Mouse (Mus musculus): ENCODE data around the gene Clock.

Clock gene

DNA sequence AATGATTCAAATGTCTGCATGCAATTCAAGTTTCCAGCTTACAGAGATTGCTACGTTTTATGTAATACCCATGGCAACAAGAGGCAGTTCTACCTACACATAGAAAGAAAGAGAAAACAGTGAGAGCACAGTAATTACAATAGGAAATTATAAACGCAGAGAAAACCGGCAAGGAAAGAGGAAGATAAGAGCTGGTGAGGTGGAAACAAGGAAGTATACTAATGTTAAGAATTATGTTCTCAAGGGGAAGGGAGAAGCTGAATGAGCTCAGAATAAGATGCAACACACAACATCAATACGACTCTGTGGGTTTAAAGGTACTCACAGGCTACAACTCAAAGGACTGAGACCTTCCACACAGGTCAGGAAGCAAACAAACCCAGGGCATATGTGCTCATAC lies 29.6 kb downstream of the Clock start:
- DNase-seq: no peak

GRCm38 (mm10) chr5:76250948-76251347 lies 53.6 kb downstream of the Clock start:
- no peak for DNase-seq

DNA sequence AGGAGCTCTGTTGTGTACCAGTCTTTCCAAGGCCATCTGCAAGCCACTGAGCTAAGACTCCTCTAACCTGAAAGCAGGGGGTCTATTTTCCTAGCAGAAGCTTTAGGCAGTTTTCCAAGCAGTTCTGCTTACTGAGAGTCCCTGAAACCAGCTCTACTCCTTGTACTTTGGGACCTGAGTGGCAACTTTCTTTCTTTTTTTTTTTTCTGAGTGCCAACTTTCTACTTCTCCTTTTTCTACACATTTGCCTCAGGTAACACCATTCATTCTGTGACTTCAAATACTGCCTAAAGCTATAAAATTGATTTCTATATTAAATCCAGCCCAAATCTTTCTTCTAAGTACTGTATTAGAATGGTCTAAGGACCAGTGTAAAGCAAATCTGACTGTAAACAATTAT lies 58.1 kb downstream of the Clock start:
- no peak for DNase-seq

DNA sequence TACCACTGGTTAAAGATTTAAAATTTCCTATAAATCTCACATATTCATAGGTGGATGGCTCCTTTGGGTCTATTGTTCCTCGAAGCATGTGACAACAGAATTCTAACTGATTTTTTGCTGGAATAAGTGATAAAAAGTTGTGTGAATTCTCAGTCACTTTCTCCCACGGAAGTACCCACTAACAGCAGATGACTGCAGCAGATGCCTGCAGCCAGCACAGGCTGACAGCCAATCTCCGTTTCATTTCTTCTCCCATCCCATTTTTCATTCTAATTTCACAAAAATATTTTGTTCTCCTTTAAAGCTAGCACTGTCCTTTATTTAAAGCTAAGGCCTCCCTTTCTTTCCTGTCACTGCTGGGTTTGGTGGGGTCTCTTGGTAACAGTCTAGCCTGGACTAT lies 59.2 kb downstream of the Clock start:
- no peak for DNase-seq

DNA sequence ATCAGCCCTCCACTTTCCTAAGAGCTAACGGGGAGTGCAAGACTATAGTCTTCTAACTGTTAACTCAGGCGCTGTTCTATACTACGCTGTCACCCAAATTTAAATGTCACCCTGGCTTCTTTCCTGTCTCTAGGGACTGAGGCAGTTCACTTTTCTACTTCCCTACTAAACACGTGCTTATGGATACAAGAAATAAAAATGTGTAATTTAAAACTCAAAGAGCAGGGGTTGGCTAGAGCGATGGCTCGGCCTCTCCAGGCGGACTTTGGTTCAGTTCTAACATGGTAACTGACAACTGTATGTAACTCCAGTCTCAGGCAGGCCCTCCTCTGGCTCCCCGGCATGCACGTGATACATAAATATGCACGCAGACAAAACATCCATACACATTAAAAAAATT lies 60.2 kb downstream of the Clock start:
- DNase-seq: no peak

- no peak for DNase-seq
Measured at GRCm38 (mm10) chr5:76243929-76244328, 60.7 kb downstream of the Clock start.

DNA sequence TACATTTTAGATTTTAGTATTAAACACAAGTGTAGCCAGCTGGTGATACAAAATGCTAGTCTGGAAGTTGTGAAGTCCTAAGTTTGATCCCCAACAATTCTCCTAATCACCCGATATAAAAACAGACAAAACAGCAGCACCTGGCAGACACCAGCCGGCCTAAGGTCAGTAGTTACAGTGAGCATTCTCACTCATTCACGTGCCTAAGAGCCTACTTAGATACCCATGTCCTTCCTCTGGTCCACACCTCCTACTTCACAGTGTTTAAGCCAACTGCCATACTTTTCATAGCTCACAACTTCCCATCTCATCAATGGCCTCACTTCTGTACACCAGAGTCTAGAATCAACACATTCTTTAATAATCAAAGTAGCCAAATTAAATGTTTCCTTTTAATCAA lies 61.3 kb downstream of the Clock start:
- no peak for DNase-seq

- no peak for DNase-seq
Measured at GRCm38 (mm10) chr5:76231171-76231855, 73.3 kb downstream of the Clock start.

GRCm38 (mm10) chr5:76216691-76217090 lies 87.9 kb downstream of the Clock start:
- DNase-seq: no peak

- DNase-seq: no peak
Measured at GRCm38 (mm10) chr5:76208066-76208465, 96.5 kb downstream of the Clock start.

- DNase-seq: no peak
Measured at GRCm38 (mm10) chr5:76205886-76206285, 98.7 kb downstream of the Clock start.

- DNase-seq: no peak
Measured at GRCm38 (mm10) chr5:76203171-76203570, 101.4 kb downstream of the Clock start.

GRCm38 (mm10) chr5:76199346-76199745 lies 105.2 kb downstream of the Clock start:
- no peak for DNase-seq

DNA sequence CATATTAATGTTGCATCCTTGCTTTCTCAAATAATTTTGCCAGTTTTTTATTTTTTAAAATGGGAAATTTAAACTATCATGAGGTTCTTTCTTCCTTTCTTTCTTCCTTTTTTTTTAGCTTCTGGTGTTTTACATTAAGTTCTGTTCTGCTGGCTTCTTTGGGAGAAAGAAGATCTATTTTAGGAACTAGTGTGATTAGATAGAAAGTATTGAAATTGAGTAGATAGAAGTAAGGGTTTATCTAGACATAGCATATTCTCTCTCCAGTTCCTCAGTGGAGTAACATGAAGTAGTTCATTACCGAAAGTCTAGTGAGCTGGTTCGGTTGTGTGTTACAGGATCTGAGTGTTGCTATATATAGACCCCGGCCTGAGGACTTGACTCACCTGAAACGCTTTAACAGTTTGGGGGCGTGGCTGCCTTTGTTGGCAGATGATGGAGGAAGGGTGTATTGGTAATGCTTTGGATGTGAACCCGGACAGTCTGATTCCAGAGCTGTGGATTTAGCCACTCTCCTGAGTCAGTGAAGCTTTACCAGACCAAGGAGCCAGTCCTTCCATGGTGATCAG lies 110.1 kb downstream of the Clock start:
- no peak for DNase-seq

DNA sequence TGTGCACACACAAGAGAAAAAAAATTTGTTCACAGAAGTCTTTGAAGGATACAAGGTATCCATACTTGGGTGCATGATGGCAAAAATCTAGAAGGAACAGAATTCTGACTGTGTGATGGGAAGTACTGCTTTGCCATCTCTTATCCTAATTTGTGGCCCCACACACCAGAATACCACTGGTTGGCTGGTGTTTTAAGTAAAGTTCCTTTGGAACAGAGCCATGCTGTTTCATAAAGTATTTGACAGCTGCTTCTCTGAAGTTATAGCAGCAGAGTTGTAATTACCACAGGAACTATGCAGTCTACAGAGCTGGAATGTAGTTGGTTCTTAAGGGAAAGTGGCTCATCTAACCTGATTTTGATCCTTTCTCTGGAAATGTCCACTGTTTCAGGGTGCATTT lies 111.5 kb downstream of the Clock start:
- no peak for DNase-seq

GRCm38 (mm10) chr5:76190609-76191008 lies 114.0 kb downstream of the Clock start:
- no peak for DNase-seq

GRCm38 (mm10) chr5:76187885-76188284 lies 116.7 kb downstream of the Clock start:
- no peak for DNase-seq

DNA sequence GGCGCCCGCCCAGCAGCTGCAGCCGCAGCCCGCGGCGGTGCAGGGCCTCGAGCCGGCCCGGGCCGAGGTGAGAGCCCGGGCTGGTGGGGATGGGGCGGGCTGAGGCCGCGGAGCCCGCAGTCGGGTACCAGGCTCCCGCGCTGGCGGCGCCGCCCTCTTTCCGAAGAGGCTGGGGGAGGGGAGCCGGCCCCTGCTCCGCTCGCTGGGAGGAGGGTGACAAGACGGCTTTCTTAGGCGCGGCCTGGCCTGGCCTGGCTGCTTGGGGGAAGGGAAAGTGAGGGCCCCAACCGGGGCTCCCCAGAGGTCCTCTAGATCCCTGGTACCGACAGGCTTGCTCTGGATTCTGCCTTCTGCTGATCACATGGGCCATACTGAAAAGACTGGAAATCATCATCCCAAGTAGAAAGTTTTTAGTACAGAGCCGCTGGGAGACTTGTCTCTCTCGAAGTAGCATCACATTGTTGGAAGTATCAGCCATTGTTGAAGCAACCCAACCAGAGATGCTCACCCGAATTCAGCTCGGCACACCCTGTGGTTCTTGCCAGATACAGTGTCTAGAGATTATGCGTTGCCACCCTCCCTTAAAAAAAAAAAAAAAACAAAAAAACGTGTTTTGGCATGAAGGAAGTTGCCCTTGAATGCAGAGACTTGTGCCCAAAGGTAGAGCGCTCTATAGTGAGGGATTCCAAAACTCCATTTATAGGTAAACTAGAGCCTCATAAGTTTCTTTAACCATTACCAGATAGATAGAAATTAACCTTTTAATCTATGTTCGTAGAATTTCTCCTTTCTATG lies 120.1 kb downstream of the Clock start:
- peak; percentile 72 to 80 for DNase-seq

DNA sequence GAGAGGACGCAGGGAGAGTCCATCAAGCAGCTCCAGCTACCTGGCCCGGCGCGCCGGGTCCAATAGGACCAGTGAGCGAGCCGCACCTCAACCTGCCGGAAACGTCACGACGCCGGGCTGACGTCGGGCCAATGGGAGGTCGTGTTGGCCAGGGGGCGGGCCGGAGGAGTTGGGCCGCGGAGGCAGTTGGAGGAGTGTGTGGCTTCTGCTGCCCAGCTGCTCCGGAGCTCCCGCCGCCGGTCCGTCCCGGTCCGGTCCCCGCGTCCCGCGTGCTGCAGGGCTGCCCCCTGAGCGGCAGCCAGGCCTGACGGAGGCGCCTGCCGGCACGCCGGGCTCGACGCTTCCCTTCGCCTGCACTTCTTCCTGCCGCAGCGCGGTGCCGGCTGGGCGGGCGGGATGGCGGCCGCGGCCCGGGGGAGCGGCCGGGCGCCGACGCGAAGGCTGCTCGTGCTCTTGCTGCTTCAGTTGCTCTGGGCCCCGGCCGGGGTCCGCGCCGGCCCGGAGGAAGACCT lies 120.8 kb downstream of the Clock start, which contains the start of gene Tmem165:
Tmem165 (plus strand) TSS at position 131 of the 512 bp plus-strand sequence.
- peak; percentile 89 to 91 for DNase-seq

DNA sequence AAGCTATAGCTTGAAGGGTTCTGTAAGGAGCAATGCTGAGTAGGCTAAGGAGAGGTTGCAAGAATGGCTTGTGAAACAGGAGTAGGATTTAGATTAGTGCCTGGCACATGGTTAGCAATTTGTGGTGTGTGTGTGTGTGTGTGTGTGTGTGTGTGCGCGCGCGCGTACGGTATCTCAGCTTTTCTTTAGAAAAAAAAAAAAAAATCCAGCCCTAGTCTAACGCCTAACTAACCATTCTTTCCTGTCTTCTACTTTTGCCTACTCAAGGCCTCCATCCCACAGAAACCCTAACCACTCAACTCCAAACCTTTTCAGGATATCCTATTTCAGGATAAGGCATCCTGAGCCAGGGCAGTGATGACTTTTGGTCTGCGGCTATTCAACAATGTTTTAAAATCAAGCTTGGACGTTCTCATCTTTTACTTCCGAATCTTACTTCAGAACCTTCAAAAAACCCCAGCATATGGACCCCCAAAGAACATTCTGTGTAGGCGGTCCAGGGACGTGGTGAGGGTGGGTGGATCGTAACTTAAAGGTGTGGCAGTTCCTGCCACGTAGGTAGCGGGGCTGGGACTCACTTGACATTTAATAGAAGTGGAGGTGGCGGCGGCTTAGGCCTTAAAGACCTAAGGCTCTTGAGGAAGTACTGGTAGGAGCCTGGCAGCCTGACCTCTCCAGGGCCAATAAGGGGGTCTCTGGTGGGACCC lies 121.4 kb downstream of the Clock start:
- DNase-seq: no peak

DNA sequence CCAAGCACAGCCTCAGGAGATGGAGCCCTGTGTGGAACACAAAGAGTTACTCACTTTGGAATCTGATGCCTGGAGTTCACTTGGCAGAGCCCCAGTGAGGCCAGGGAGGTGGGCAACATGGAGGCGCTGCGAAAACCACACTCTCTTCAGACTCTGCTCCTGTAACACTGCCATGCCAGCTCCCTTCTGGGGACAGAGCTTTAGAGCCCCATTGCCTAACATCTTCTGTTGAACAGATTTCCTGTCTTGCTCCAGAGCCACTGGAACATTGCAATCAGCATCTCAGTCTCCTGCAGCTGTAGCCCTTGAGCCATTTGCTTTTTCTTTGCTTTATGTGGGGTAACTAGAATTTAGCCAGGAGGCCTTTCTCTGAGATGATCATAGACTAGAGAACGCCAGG lies 122.3 kb downstream of the Clock start:
- no peak for DNase-seq

DNA sequence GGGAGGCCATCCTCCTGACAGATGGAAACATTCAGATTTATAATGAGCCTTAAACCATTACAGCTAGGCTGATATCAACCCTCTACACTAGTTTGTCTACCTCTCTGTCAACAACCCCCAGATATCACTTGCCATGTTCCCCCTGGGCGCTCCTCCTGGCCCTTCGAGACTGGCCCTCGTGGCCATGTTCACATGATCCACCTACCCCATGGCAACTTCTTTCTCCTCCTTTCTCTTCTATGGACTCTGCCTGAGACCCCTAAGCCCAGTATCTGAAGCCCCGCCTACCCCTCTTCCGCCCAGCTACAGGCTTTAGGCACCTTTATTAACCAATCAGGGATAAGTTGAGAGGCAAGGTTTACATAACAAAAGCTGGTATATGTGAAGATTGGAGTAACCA lies 124.8 kb downstream of the Clock start:
- DNase-seq: no peak

- no peak for DNase-seq
Measured at GRCm38 (mm10) chr5:76179171-76179570, 125.4 kb downstream of the Clock start.

Measured in thymus, postnatal 36 days (tissue).